Mouse (Mus musculus): Measurements from ENCODE around the gene Mfsd12.

The Mfsd12 gene

GRCm38 (mm10) chr10:81383802-81384604, 26.7 kb downstream of the Mfsd12 start, which contains the start of the genes Dohh and Gm48551:
TSS of gene Dohh (plus strand) at chr10:81384428.
TSS of gene Gm48551 (plus strand) at chr10:81384466.
- peak; percentile 100 for DNase-seq (ENCODE audit: low spot score)

GRCm38 (mm10) chr10:81384605-81384982, 27.3 kb downstream of the Mfsd12 start:
- no peak for DNase-seq (ENCODE audit: low spot score)

GRCm38 (mm10) chr10:81385603-81386306, 28.5 kb downstream of the Mfsd12 start:
- no peak for DNase-seq (ENCODE audit: low spot score)

GRCm38 (mm10) chr10:81387716-81388115, 30.4 kb downstream of the Mfsd12 start:
- no peak for DNase-seq (ENCODE audit: low spot score)

- DNase-seq (ENCODE audit: low spot score), result no peak
Observed at GRCm38 (mm10) chr10:81388505-81389055, 31.3 kb downstream of the Mfsd12 start, which contains the start of gene Gm48552. TSS of gene Gm48552 (plus strand) at chr10:81389005.

- peak; percentile 49 for DNase-seq (ENCODE audit: low spot score)
Observed at GRCm38 (mm10) chr10:81389373-81389772, 32.1 kb downstream of the Mfsd12 start.

- peak; percentile 76 for DNase-seq (ENCODE audit: low spot score)
Observed at GRCm38 (mm10) chr10:81389801-81390677, 32.7 kb downstream of the Mfsd12 start.

- DNase-seq (ENCODE audit: low spot score), result no peak
Observed at GRCm38 (mm10) chr10:81390678-81390965, 33.3 kb downstream of the Mfsd12 start.

GRCm38 (mm10) chr10:81392270-81392669, 35.0 kb downstream of the Mfsd12 start:
- DNase-seq (ENCODE audit: low spot score), result no peak

- no peak for DNase-seq (ENCODE audit: low spot score)
Observed at GRCm38 (mm10) chr10:81392781-81393185, 35.5 kb downstream of the Mfsd12 start, which contains the start of gene Smim24. TSS of gene Smim24 (plus strand) at chr10:81393051.

- DNase-seq (ENCODE audit: low spot score), result no peak
Observed at GRCm38 (mm10) chr10:81393456-81394063, 36.3 kb downstream of the Mfsd12 start.

GRCm38 (mm10) chr10:81395127-81395526, 37.8 kb downstream of the Mfsd12 start:
- peak; percentile 65 for DNase-seq (ENCODE audit: low spot score)

GRCm38 (mm10) chr10:81395865-81396264, 38.6 kb downstream of the Mfsd12 start:
- no peak for DNase-seq (ENCODE audit: low spot score)

- no peak for DNase-seq (ENCODE audit: low spot score)
Observed at GRCm38 (mm10) chr10:81396749-81397148, 39.5 kb downstream of the Mfsd12 start.

GRCm38 (mm10) chr10:81399296-81399695, 42.0 kb downstream of the Mfsd12 start:
- no peak for DNase-seq (ENCODE audit: low spot score)

GRCm38 (mm10) chr10:81399798-81400308, 42.6 kb downstream of the Mfsd12 start:
- DNase-seq (ENCODE audit: low spot score), result no peak

- DNase-seq (ENCODE audit: low spot score), result no peak
Observed at GRCm38 (mm10) chr10:81400371-81401204, 43.3 kb downstream of the Mfsd12 start.

- no peak for DNase-seq (ENCODE audit: low spot score)
Observed at GRCm38 (mm10) chr10:81401205-81401520, 43.9 kb downstream of the Mfsd12 start.

- peak; percentile 77 for DNase-seq (ENCODE audit: low spot score)
Observed at GRCm38 (mm10) chr10:81401521-81402226, 44.4 kb downstream of the Mfsd12 start.

GRCm38 (mm10) chr10:81402227-81402765, 45.0 kb downstream of the Mfsd12 start:
- DNase-seq (ENCODE audit: low spot score), result no peak
